Mouse (Mus musculus) cerebellum, postnatal 10 days (tissue): ENCODE measurements around the gene Efs.
"Not testable (repeated sequence)": the region's sequence is repeated elsewhere in the genome, so short reads cannot be mapped to it uniquely, and the experiment has no call there.

Experiments
- DNase-seq, 2 experiments: peaks; one replicate each; pipeline ENCODE4 v3.0.0; 2021; ENCODE audit warnings: mixed read lengths in 2 of 2

Gene Efs

DNA sequence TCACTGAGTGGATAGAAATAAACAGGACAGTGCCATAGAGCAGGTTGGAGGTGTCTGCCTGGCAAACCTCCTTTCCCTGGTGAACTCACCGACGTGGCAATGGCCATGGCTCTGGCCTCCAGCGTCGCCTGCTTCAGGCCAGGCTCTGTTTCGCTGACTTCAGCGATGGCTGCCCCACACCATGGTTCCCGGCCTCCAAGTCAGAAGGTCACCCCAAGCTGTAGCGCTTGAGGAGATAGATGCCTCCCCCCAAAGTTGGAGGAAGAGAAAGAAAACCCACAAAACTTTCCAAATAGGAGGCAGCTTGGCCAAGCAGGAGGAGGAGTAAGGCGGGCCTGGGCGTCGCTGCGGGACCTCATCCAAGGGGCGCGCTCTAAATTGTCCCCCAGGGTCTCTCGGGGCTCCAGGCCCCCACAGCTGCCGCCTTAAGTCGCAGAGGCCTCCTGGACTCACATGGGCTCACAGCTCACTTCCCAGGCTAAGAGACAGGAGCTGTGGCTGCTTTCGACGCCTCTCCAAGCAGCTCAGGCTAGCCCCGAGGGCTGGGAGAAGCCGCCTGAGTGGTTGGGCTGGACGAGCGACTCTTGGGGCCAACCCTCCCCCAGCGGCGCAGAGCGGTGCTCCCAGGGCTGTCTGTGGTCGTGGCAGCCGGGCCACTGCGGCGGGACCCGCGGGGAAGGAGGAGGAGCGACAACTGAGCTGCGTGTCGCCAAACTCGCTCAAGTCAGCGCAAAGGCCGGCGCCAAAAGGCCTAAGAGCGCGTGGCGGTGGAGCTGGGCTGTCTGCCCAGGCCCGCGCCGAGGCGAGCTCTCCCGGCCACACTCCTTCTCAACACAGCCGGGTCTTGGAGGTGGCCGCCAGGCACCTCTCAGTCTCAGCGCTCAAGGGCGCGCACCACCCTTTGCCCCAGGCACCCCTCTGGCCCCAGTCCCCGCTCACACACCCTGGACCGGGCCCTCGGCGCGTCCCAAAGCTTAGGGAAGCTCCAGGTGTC, at the start of gene Efs:
Gene Efs, minus strand, starts transcription at position 778 of the 994 bp plus-strand sequence.
- DNase-seq = peak; percentile 83 to 85

DNA sequence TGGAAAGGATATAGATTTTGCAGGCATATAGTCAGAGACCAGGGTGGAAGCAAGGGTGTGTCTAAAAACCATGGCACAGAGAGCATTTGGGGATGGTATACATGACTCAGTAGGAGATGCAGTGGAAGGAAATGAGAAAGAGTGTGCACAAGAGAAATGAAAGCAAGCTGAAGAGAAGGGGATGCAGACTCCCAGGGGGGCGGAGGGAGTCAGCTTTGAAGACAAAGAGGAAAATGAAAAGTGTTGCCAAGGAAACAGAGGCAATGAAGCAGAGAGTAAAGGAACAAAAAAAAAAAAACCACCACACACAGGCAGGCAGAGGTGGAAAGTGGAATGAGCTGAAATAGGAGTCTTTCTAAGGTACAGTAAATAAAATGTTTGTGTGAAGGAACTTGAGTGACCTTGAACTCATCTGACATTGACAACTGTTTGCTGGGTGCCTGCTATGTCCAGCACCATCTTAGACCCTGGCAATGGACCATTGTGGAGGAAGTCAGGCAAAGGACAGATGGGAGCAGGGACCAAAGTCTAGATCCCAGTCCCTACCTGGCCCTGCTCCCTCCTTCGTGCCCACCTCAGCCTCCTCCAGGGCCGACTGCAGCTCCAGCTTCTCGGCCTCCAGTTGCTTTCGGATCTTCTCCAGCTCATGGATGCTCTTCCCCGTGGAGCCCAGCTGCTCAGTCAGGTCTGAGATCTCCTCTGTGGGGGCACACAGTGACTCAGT, 48.3 kb upstream of the Efs start:
- peak; percentile 12 to 21 for DNase-seq

DNA sequence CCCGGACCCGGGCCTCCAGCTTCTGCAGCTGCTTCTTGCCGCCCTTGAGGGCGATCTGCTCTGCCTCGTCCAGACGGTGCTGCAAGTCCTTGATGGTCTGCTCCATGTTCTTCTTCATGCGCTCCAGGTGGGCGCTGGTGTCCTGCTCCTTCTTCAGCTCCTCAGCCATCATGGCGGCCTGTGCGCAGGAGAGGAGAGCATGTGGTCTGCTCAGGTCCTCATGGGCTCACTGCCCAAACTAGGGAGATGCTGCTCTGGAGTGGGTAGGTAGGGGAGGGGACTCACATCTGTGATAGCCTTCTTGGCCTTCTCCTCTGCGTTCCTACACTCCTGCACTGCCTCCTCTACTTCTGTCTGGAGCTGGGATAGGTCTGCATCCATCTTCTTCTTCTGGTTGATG, 46.9 kb upstream of the Efs start:
- not testable (repeated sequence) for DNase-seq

DNA sequence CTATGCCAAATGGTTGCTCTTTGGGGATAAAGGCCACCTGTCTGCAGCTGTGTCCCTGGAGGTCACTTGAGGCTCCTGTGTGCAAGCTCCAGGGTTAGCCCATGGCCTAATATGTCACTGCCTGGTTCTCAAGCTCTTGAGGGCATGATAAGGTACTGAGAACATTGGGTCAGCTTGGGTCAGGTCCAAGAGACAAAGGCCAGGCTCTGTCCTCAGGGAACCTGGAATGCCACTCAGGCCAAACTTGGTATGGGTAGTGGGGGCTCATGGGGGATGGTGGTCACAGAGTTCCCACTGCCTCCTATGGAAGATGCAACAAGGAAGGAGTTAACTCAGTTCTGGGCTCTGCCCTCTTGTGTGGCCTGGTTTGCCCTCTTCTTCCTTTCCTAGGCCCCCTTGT, 42.4 kb upstream of the Efs start:
- DNase-seq = no peak

DNA sequence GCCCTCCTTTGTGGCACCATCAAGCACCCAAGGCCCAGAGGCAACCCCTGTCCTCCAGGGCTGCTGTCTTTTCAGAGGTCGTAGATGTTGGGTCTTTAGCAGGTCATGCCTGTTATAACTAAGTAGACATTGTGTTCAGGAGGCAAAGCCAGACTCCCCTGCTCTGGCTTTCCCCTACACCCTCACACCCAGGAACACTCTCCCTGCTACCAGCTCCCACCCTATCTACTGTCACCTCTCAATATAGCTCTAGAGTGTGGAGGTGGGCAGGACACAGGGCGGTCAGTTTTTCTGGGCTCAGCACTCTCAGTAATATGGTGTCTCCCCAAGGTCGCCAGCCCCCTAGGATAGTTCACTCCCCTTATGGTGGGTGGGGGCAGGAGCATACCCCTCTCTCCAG, 41.9 kb upstream of the Efs start:
- no peak for DNase-seq

DNA sequence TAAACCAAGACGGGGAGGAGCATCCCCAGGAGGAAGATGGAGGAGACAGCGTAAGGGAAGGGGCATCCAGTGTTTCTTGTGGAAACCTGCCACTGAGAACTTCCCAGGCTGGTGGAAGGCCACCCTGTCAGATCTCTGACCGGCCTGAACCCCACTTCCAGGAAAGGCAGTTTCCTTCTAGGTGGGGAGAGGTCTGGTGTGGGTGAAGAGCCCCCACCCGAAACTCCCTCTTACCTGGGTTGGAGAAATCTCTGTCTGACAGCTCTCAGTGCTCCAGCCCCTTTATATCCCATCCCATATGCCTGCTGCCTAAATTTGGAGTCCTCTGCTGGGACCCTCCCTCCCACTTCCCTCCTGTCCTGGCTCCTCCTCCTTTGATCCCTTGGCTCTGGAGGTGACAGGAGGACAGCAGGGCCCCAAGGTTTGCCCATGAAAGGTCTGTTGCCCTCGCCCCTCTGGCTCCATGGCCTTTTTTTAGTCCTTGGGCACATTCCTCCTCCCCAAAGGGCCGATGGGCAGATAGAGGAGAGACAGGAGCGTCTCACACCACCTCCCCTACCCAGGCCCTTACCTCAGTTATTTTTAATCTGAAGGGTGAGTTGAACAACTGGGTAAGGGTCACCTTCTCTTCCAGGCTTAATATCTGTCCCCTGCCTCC, 40.5 kb upstream of the Efs start, which contains the start of gene Myh6:
Gene Myh6, minus strand, starts transcription at position 608 of the 658 bp plus-strand sequence.
- no peak for DNase-seq

DNA sequence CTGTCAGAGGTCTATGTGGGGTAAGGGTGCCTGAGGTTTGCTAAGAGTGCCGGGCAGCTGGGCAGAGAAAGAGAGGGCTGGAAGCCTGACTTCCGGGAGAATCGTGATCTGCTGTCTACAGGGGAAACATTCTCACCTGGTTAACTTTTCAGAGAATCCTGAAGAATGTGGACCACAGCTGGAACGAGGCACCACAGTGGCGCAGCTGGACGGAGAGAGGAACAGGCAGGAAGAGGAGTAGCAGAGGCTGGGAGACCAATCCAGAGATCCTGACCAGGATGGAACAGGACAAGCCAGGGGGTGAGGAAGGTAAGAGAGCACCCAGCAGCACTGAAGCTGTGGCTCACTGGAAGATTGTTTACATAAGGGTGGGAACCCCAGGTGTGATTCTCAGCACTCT, 39.7 kb upstream of the Efs start:
- DNase-seq = no peak

DNA sequence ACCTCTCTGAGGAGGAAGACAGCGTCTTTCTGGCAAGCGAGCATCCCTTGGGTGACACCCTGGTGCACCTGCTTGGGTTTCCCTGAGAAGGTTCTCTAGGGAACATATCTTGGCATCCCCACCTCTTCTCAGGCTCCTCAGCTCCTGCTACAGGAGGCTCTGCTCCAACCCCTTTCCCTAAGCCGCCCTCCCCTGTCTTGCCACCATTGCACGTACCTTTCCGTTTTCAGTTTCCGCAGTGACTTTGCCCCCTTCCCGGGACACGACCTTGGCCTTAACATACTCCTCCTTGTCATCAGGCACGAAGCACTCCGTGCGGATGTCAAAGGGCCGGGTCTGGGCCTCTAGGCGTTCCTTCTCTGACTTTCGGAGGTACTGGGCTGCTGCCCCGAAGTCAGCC, 39.1 kb upstream of the Efs start:
- no peak for DNase-seq

DNA sequence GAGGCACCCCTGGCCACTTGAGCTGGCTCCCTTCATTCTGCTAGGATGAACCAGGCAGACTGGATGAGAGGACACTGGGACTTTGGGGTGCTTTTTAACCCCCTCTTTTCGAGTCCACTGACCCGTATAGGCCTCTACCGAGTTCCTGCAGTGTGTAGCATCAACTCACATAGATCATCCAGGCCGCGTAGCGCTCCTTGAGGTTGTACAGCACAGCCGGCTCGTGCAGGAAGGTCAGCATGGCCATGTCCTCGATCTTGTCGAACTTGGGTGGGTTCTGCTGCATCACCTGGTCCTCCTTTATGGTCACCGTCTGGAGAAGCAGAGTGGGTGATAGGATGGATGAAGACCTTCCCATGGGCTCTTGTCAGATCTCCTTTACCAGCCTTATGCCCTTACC, 37.8 kb upstream of the Efs start:
- no peak for DNase-seq

DNA sequence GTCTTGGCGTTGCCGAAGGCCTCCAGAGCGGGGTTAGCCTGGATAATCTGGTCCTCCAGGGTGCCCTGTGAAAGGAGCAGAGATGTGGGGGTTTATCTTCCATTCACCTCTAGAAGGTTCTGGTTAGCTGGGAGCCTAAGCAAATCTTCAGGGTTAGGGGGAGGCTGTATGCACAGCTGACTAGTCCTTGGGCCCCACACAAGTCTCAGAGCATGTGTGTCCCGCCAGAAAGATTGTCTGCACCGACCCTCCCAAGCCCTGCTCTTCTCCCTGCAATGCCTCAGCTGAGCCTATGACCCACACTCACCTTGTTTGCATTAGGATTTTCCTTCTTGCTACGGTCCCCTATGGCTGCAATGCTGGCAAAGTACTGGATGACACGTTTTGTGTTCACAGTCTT, 36.8 kb upstream of the Efs start:
- DNase-seq = no peak

DNA sequence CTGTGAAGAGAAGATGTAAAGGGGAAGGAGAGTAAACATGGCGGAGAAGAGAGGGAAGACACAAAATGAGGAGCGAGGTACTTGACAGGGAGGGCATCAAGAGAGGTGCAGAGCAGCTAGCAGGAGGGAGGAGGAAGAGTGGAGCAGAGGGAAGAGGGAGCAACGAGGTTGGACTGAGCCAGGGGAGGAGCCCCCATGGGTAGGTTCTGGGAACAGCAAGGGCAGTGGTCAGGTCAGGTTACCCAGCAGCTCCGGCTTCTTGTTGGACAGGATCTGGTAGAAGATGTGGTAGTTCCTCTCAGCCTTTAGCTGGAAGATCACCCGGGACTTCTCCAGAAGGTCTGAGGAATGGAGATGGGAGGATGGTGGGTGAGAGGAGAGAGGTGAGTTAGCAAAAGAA, 35.6 kb upstream of the Efs start:
- no peak for DNase-seq

DNA sequence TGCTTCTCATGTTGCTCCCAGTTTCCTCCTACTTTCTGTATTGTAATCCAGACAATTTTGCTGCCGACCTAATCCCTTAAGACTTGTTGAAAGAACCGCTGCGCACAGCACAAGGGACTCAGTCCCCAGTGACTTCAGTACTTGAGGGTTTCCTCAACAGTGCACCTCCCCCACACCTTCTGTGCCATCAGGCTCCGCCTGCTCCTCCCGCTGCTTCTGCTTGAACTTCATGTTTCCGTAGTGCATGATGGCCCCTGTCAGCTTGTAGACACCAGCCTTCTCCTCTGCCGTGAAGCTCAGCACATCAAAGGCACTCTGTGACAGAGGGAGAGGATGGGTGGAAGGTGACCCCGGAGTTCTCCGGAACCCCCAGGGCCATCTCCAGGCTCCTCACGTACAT, 34.8 kb upstream of the Efs start:
- no peak for DNase-seq

DNA sequence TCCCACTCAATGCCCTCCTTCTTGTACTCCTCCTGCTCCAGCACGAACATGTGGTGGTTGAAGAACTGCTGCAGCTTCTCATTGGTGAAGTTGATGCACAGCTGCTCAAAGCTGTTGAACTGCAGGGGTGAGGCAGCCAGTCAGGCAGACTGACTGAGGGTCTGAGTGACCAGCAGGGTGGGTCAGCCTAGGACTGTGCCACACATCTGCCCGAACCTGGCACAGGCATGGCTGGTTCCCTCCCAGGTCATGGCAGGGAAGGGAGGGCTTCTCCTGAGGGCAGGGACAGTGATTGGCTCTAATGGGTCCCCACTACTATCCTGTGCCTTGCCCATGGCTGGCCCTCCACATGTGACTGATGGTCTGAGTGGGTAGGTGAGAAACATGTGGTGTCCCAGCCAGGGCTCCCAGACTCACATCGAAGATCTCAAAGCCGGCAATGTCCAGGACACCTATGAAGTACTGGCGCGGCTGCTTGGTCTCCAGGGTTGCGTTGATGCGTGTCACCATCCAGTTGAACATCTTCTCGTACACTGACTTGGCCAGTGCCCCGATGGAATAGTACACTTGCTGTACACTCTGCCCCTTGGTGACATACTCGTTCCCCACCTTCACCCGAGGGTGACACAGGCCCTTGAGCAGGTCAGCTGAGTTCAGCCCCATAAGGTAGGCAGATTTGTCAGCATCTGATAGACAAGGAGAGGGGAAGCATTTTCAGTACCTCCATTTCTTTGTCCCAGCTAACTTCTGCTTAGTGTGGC, 34.1 kb upstream of the Efs start:
- not testable (repeated sequence) for DNase-seq

DNA sequence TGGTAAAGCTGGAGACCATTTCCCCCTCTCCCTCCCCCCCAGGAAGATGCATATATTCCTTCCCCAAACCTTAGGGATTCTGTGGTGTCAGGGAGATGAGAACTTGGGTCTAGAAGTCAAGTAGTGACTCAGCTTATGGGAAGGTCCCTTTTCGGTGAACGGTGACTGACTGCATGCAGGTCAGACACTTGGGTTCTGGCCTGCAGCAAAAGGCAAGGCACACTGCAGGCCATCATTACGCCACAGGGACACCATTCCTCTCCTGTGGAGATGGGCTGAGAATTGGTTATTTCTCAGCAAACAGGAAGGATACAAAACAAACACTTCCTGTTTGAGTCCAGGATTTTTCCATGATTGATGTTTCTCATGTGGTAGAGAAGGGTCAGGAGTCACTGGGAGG, 33.3 kb upstream of the Efs start:
- DNase-seq = no peak

DNA sequence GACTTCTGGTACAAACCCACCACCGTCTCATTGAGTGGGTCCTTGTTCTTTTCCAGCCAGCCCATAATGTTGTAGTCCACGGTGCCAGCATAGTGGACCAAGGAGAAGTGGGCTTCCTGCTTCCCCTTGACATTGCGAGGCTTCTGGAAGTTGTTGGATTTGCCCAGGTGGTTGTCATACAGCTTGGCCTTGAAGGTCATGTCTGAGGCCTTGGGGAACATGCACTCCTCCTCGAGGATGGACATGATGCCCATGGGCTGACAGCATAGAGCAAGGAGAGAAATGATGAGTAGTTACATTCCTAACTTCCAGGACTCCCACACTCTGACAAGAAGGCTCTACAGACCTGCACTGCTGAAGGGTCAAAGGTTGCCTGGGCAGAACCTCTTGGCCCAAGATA, 32.6 kb upstream of the Efs start:
- DNase-seq = no peak

DNA sequence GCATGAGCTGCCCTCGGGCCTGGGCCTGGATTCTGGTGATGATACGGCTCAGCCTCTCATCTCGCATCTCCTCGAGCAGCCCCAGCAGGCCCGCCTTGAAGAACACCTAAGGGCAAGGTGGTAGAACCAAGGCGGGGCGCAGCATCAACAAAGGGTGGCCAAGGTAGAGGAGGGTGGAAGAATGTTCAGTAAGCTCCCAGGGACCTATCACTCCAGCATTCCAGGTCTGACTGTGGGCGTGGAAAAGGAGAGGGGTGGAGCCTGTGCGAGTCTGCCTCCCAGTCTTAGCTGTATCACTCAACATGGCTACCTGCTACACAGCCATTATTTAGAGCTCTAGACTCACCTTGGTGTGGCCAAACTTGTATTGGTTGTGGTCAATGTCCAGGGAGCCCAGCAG, 30.6 kb upstream of the Efs start:
- no peak for DNase-seq

DNA sequence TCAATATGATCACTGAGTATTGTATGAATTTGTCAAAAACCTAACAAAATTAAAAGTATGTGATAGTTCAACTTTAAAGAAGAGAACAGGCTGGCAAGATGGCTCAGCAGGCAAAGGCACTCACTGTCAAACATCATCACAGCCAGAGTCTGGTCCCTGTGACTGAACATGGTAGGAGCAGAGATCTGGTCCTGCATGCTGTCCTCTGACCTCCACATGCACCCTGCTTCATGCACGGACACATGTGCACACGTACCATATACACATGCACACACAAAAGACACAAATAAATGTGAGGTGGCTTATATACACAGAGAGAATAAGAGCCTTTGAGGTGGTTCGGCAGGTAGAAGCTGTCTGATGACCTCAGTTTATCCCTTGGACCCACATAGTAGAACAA, 29.6 kb upstream of the Efs start:
- DNase-seq = no peak

DNA sequence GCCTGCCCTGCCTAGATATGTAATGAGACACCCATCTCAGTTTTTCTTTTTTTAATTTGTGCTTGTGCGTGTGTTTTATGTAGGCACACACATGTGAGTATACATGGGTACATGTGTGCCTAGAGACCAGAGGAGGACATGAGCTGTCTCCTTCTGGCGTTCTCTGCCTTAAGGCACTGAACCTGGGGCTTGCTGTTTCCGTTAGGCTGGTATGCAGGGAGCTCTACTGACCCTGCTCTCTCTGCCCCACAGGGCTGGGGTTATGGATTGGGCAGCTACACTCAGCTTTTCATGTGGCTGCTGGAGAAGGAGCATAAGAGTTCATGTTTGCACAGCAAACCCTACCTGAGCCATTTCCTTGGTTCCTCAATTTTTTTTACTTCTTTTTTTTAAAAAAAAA, 28.5 kb upstream of the Efs start:
- DNase-seq = no peak

DNA sequence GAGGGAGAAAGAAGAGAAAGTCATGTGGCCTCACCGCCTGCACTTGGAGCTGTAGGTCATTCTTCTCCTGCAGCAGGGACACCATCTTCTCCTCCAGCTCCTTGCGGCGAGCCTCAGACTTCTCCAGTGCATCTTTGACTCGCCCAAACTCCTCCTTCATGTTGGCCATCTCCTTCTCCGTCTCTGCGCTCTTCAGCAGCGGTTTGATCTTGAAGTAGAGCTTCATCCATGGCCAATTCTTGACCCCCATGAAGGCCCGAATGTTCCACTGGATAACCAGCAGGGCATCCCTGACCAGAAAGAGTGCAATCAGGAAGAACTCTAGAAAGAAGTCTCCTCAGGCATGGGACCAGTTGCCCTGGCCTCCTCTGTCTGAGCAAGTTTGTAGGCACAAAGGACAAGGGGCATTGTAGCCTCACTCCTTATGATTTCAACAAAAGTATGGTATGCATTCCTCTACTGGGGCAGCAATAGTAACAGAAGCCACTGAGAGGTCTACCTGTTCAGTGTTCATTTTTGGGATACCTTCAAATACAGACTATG, 27.8 kb upstream of the Efs start:
- no peak for DNase-seq

DNA sequence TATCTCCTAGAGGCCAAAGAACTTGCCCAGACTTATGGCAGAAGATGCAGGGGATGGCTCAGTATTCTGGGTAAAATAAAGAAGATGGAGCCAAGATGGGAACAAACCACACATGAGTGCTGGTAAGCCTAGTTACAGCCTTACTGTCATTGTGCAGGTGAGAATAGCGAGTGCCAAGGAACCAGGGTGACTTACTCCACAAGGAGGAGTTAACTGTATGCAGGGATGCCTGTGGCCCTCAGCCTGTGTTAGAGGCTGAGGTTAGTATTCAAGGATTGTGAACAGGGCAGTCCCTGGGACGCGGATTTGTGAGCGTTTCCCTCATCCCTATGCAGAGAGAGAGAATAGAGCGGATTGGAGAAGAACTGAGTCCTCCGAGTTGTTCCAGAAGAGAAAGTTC, 25.7 kb upstream of the Efs start:
- no peak for DNase-seq

DNA sequence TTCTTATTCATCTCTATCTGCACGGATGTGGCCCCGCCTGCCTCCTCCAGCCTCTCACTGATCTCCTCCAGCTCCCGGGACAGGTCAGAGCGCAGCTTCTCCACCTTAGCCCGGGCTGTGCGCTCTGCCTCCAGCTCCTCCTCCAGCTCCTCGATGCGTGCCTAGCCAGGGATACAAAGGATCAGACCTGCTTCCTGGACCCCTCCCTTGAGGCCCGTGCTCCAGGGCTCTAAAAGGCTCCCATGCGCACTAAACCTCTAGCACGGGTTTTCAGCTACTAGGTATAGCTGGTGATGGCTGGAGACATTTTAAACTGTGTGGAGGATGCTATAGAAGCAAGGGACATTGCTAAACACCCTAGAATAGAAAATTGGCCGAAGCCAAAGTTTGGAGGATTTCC, 24.6 kb upstream of the Efs start:
- no peak for DNase-seq

DNA sequence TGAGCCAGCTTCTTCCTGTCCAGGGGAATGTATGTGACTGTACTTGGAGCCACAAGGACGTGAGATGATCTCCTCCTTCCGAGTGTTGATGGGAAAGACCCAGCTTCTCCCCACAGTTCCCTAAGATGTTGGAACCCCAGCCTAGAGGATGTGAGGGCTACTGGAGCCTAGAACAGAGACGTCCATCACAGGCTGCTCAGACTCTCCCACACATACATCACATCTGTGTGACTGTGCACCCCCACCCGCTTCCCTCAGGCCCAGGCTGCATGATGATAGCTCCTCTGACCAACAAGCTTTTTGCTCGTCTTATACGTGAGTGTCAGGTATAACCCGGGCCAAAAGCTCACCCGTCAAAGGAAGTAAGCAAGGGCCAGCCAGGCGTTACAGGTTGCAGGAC, 22.9 kb upstream of the Efs start:
- no peak for DNase-seq
